Mouse (Mus musculus) c-Kit-positive CD71-positive TER-119-negative erythroid progenitor cells, embryonic 14.5 days (primary cell): ENCODE data around the gene Tspyl3.
"Not testable (repeated sequence)": the region's sequence is repeated elsewhere in the genome, so short reads cannot be mapped to it uniquely, and the experiment has no call there.

ENCODE experiments used
- DNase-seq: peaks from one replicate; pipeline ENCODE4 v3.0.0-alpha.2; 2013; ENCODE audit warnings: low read depth

Tspyl3 gene

GRCm38 (mm10) chr2:153224946-153225594, at the start of gene Tspyl3:
TSS of gene Tspyl3 (minus strand) at chr2:153225441.
- DNase-seq = no peak

- DNase-seq = no peak
These were observed 49.6 kb upstream of the Tspyl3 start for GRCm38 (mm10) chr2:153274919-153275247.

- not testable (repeated sequence) for DNase-seq
These were observed 49.1 kb upstream of the Tspyl3 start for GRCm38 (mm10) chr2:153274200-153274918.

DNA sequence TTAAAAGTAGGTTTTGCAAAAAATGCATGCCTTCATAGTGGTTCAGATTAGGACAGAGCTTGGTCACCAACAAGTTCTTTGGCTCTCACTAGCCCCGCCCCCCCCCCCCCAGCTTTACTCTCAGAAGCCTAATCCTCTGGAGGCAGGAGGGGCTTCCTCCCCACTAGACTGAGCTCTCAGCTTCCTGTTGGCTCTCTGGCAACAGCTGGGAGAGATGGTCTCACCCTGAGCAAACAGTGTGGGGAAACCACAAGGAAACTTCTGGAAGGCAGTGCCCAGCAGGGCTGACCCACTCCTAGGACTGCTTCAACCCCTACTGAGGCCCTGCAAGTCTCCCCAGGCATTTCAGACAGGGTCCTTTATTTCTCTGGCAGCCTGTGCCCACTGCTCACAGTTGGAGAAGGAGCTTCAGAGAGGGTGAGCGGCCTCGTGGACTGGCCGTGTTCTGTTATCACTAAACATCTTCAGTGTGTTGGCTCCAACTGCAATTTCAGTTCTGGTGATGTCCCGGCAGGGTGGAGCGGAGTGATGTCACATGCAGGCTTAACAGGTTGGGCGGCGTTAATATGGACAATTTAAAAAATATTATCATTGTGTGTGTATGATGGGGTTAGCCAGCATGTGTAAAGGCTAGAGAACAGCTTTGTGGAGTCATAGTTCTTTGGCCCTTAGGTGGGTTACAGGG, 45.1 kb upstream of the Tspyl3 start:
- not testable (repeated sequence) for DNase-seq

GRCm38 (mm10) chr2:153267331-153267730, 42.1 kb upstream of the Tspyl3 start:
- DNase-seq = no peak

GRCm38 (mm10) chr2:153263053-153263452, 37.8 kb upstream of the Tspyl3 start:
- DNase-seq = no peak

- peak; percentile 68 for DNase-seq
These were observed 34.8 kb upstream of the Tspyl3 start for GRCm38 (mm10) chr2:153259864-153260674.

DNA sequence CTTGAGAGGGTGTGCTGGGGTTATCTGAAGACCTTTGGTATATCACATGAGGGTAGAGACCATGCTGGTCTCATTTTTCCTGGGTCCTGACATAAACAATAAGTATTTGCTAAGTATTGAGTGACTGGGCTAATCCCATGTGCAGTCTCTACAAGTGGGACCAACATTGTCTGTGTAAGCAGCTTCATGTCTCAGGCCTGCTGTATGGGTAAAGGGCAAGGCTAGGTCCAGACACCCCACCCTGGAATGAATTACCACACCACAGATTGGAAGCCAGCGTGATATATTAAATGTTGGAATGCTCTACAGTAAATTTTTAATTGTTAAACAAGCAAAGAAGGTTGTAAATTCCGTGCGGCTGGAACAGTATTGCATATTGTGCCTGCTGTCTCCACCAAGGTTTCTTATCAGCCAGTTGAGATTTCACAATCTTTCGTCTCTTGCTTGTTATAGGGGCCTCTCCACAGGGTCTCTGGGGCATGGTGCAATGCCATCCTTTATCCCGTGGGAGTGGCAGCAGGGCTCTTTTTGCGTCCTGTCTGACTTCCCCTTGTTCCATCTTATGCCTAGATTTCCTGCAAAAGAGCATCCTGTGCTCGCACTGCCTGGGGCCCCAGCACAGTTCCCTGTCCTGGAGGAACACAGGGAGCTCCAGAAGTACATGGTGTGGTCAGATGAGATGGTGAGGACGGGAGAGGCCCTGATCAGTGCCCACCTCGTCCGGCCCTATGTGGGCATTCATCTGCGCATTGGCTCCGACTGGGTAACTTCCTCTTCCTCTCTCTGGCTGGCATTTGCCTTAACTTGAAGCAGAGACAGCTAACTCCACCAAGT, 34.0 kb upstream of the Tspyl3 start:
- DNase-seq = no peak

DNA sequence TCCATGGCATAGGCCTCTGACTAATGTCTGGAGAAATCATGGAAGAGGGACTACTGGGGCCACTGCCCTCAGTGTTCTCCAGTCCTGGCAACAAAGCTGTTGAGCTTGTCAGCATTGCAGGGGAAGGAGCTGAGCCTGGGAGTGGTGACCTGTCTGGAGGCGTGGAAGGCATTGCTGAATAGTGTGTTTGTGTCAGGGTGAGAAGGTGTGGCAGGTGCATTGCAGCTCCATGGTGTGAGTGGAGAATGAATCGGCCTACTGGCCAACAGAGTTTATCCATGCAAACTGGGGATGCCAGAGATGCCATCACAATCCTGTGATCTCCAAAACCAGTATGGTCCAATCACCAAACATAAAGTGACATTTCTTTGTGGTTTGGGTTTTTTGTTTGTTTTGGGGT, 31.4 kb upstream of the Tspyl3 start:
- DNase-seq = no peak

- DNase-seq = no peak
These were observed 24.5 kb upstream of the Tspyl3 start for GRCm38 (mm10) chr2:153249751-153250150.

GRCm38 (mm10) chr2:153242156-153242555, 16.9 kb upstream of the Tspyl3 start:
- DNase-seq = no peak

DNA sequence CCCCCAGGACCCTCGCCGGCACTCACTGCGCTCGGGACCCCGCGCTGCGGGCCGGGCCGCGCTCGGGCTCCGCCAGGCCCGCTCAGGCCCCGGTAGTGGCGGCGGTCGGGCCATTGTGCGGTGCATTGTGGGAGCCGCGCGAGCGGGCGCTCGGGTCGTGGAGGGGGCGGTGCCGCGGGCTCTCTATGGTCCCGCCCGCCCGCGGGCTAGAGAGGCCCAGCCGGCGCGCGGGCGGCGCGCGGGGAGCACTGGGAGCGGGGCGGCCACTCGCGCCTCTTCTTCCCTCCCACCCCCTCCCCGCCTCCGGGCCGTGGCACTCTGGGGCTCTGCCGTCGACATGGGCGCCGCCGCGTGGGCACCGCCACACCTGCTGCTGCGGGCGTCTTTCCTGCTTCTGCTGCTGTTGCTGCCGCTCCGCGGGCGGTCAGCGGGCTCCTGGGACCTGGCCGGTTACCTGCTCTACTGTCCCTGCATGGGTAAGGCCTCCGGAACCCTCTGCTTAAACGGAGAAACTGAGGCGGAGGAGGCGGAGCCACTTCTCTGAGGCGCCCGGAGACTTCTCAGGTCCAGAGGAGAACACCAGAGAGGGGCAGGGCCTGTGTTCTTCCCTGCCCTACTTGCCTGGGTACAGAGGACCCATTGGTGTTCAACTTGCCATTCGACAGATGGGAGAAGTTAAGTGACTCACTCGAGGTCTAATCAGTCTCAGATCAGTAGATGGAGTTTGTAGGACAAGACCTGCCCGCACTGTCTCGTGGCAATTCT, 16.2 kb upstream of the Tspyl3 start, which contains the start of the genes Plagl2 and Pofut1:
TSS of gene Plagl2 (minus strand) at position 177 of the 765 bp plus-strand sequence.
TSS of gene Pofut1 (plus strand) at position 284 of the 765 bp plus-strand sequence.
- peak; percentile 82 for DNase-seq

- peak; percentile 77 for DNase-seq
These were observed 15.5 kb upstream of the Tspyl3 start for GRCm38 (mm10) chr2:153240701-153241235.

DNA sequence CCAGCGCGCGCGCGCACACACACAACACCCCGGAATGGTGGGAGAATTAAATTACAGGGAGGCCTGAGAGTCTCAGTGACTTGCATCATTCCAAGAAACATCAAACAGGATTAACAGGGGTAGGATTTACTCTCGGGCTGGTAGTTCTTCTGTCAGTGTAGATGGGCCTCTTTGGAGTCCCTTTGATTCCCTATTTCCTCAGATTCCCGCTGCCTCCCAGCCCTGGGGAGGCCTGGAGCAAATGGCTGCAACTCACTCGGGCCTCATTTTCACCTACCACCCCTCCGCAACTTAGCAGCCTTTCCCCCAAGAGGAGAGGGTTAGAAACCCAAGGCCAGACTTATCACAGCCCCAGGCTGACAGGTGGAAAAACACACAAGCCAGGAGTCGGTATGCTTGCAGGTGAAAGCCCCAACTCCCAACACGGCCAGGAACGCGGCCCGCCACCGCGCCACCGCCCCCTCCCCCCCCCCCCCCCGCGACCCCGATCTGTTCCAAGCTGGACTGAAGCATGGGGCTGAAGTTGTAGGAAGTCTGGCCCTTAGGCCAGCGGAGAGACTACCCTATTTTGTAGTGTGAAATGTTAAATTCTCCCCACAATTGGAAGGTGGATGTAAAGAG, 14.7 kb upstream of the Tspyl3 start:
- DNase-seq = no peak

GRCm38 (mm10) chr2:153239021-153239859, 14.0 kb upstream of the Tspyl3 start:
- no peak for DNase-seq

- no peak for DNase-seq
These were observed 13.2 kb upstream of the Tspyl3 start for GRCm38 (mm10) chr2:153238406-153238805.

GRCm38 (mm10) chr2:153237891-153238290, 12.7 kb upstream of the Tspyl3 start:
- DNase-seq = no peak

GRCm38 (mm10) chr2:153237193-153237592, 12.0 kb upstream of the Tspyl3 start:
- no peak for DNase-seq

- DNase-seq = no peak
These were observed 3.3 kb upstream of the Tspyl3 start for GRCm38 (mm10) chr2:153228523-153228922.
